Mouse (Mus musculus) fat pad, adult 2 months (tissue): Measurements from ENCODE around the gene Adcy2.

Source experiments
- DNase-seq: peaks from one replicate; pipeline ENCODE4 v3.0.0-alpha.2; 2011; ENCODE audit warnings: low read depth, low spot score; ENCODE audit errors: extremely low read depth

Adcy2 gene

DNA sequence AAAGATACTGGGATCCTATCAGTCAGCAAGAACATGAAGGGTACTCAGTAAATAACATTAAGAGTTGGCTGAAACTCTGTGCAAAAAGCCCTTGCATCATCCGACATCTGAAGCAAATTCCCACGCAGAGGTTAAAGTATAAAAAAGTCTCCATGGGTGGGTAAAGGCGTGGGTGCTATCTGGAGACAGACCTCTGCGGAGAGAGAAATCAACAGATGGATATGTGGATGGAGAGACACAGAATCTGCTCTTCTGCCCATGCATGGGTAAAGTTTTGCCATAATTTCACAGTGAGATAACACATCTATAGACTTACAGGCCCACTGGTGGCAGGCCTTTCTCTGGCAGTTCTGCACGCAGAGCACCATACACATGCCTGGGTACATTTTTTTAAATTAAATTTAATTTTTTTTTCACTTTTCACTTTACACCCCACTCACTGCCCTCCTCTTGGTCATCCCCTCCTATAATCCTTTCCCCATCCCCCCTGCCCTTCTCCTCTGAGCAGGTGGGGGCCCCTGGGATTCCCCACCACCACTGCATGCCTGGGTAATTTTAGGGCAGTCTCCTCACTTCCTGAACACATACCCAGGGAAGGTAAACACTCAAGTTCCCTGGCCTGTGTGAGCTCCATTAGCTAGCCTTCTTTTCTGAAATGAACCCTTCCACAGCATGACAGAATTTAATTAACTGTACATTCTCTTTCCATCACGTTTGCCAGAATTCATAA, 169.1 kb downstream of the Adcy2 start:
- no peak for DNase-seq

DNA sequence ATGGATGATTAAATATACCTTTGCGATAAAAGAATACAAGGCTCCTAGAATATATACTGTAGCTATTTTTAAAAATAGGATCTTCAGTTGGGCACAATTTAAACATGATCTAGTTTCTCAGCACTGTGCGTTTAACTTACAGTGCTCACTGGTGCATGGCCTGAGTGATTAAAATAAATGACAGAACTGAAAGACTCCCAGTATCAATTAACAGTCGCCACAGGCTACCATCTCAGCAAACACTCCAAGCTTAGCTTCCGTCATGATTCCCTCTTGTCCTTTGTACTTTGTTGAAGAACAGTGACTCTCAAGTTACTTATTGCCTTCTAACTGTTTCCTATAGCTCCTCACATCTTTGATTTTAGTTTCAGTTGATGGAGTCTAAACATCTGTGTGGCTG, 170.9 kb downstream of the Adcy2 start:
- no peak for DNase-seq

DNA sequence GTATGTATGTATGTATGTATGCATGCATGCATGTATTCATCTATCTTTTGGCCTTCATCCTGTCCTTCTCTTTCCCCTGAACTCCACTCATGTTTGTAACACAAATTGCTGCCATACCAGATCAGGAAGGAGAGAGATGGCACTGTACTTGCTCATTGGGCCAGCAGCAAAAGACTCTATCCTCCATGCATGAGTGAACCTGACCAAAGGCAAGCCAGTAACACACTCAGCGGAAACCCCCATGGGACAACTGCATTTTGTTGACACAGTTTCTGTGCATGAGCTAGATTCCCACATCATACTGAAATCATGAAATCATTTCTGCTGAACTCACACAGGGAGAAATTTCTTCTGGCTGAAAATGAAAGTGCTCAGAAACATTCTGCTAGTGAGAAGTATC, 172.9 kb downstream of the Adcy2 start:
- no peak for DNase-seq

DNA sequence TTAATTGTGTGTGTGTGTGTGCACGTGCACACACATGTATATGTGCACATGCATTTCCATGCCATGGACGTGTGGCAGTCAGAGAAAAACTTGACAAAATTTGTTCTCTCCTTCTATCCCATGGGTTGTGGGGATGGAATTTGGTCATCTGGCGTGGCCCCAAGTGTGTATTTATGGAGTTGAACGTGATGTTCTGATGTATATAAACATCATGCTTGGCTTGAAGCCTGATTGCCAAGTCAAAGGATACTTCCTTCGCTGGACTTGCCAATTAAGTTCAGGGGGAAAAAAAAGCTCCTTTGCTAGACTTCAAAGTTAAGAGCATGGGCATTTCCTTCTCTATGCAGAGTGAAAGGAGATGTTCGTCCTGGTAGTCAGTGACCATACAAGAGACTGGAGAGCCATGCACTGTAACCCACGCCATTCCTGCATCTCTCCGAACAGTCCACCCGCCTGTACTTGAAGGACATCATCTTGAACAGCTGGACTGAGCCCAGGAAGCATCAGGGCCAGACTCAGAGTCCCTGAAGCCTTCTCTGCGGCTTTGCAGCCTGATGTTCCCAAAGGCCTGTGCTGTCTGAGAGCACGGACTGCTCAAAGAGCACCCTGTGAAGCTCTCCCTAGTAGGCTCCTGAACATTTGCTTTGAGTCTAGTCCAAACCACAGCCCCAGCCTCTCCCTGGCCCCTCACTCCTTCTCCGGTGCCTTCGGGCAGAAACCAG, 178.3 kb downstream of the Adcy2 start:
- no peak for DNase-seq

DNA sequence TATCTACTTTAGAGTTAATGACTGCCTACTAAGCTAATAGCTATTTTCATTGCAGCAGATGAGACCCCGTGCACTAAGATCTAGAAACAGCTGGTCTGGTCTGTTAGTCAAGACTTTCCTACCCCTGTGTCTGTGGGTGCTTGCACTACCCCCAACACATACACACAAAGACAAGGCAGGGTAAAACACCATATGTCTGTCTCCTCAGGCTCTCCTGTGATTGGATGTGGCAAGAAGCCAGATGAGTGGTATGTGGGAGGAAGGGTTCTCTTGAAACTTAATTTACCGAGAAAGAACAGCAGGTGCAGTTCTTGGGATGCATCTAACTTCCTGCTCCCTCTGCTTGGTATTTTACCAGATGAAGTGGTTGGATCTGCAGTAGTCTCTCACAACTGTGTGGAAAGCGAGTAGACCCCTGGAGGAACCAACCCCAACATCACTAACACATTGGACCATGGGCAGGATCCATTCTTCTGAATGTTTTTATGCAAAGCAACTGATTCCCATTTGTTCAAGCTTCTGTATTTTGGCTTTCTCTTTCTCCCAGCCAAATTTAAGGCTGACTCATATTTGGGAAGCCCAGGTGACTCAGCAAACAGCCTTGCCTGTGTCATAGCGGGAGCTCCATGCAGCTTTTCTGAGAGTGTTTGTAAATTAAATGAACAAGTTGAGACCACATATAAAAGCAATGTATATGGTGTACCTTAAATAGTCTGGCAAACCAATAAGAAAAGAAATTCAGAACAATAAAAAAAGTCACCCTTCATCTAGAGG, 183.4 kb downstream of the Adcy2 start:
- no peak for DNase-seq

DNA sequence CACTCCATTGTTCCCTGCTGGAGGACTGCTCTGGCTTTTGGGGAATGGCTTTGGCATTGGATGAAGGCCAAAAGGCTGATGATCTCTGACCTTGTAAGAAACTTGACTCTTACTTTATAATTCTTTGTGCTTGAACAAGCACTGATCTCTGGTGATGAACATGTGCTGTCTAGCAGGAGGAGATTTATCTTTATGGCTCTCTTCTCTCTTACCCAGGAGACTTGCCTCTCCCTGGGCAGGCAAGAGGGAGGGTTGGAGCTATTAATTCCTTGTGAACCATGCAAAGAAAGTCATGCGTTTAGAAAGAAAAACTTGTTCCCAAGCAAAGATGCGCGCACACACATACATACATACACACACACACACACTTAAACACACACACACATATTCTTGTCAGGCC, 188.2 kb downstream of the Adcy2 start:
- no peak for DNase-seq

DNA sequence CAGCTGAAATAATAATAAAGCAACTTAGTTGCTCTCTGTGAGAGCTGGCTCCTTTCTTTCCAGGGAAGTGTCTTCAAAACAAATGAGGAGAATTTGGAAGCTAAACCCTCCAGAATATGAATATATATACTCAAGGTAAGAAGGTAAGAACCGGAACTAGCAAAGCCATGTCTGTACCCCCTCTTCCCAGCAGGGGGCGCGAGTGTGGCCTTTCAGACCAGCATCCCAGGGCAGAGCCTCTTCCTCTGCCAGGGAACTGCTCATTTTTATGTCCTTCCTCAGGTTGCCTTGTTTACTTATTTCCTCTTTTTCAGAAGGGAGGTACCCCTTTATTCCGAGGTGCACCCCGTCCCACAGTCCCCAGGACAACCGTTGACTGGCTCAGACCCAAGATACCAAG, 199.6 kb downstream of the Adcy2 start:
- no peak for DNase-seq

DNA sequence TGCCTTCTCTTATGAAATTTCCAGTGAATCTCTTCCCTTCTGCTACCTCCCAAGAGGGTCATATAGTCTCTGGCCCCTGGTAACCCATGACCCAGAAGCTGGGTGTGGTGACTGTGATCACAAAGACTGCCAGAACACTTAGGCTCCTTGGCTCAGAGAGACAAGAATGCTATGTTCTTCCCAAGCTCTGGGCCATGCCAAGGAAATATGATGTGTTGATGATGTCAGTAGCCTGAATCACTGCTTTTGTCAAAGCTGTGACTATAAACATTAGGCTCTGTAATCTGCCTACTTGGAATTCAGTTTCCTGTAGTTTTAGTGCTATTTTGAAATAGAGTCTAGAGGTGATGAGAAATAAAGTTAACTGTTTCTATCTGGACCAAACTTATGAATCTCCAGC, 206.1 kb downstream of the Adcy2 start:
- no peak for DNase-seq

DNA sequence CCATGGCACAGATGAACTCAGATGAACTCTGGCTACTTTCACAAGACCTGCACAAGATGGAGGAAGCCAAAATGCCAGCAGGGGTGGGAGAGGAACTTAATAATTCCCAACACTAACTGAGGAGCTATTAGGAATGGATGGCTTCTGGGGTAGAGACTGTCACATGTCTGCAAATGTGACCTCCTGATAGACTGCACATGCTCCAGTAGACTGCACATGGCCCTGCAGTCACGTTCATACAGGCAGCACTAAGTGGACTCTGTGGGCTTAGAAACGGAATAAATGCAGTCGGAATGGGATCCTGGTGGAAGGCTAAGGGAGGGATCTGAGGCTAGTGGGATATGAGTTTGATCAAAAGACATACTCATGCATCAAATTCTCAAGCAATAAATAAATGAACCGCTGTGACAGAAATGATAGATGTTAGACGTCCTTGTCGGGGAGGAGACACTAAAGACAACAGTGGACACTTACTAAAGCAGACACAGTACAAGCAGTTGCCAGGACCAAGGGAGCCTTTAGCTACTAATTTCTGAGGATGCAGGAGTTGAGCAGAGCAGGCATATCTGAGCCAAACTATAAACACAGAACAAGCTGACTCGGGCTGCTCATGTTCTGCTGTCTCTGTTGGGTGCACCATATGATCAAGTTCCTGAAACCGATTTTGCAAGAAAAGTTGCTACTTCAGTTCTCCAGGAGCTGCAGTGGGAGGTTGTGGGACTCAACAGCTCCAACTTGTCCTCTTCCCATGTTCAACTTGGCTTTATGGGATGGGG, 211.9 kb downstream of the Adcy2 start:
- no peak for DNase-seq

DNA sequence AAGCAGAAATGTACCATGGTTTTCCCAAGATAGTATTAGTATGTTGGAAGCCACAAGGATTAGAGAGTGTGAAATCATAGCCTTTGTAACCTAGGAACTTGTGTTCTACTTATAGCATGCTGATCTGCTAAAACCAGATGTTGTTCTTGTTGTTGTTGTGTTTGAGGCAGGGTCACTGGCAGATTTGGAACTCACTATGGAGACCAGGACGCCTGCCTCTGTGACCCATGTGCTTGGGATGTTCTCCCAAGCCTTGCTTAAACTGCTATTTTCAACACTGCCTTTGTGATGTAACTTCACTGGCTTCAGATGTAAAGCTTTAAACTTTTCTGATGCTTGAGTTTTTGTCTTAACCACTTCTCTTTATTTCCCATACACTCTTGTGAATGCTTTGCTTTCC, 216.2 kb downstream of the Adcy2 start:
- DNase-seq = no peak

DNA sequence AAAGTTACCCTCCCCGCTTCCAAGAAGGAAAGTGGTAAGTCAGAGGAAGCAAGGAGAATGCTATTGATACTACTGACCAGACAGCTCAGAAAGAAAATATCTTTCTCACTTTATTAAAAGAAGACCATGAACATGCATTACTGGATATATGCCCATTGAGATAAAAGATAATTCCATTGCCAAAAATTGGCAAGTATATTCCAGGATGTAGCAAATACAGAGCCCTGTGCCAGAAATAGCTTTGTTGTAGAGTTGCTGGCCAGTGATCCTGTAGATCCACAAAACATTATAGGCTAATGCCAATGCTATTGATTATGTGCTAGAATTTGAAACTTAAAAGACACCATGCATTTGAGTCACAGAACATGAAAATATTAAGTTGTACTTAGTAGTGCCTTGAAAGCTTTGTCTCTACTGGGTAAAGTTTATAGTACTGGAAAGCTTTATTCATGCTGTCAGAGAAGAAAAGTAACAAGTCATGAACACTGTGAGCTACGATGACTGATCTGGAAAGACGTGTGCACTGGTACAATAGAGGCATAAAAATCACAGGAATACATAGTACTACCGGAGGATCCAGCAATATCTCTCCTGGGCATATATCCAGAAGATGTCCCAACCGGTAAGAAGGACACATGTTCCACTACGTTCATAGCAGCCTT, 221.2 kb downstream of the Adcy2 start:
- no peak for DNase-seq

DNA sequence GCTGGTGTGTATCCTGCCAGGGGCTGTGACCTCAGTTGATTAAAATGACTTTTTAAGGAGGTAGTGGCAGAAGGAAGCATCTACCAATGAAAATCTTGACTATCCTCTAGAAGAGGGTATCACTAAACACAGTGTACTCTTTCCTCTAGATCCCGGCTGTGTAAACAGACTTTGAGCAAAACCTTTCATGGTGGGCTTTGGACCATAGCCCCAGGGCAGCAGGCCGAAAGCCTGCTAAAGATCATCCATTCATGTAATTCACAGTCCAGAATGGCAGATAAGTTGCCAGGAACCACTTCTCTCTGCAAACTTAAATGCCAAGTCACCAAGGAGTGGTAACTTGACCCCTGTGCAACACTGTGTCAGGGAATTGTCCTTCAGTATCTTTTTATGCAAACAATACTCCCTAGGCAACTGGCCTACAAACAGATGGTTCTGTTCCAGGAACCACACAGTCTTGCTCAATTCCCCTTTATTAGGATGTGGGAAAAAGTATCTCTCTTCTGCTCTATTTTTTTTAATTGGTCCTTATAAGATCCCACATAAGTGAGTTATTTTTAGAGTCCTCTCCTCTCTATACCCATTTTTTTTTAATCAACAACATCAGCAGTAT, 225.6 kb downstream of the Adcy2 start:
- no peak for DNase-seq

DNA sequence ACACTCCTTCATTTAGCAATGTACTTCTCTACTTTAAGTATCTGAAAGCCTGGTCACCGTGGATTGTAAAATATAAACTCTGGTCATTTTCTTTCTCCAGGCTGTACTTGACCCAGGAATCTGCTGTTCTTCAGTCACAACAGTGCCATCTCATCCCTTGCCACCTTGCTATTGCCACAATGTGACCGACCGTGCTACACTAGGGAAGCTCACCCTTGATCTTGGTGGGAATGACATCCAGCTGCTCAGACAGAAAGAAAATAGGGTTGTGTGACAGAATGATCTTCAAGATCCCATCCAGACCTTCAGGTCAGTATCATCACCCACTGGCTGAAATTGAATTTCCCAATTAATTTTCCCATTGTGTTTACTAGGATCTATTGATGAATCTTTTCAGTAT, 230.8 kb downstream of the Adcy2 start:
- DNase-seq = no peak

DNA sequence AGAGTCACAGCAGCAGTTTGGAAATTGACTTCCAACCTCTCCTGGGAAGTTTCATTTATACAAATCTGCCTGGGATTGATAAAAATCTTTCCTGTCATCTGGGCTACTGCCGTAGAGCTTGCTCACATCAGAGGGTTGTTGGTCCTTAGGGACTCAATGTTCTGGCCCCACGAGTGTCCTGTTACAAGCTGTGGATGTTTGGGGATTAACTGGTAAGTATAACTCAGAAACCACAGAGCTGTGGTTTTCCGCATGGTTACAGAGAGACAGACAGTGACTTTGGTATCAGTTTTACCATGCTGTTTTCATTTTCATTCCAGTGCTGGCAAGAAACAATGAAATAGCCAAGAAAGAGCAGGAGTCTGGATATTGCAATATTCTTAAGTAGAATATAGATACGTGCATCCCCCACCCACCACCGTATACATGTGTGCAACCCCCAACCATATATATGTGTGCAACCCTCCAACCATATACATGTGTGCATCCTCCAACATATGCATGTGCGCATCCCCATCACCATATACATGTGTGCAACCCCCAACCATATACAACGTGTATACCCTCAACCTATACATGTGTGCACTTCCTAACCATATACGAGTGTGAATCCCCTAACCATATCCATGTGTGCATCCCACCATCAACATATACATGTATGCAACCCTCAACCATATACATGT, 233.3 kb downstream of the Adcy2 start:
- no peak for DNase-seq

DNA sequence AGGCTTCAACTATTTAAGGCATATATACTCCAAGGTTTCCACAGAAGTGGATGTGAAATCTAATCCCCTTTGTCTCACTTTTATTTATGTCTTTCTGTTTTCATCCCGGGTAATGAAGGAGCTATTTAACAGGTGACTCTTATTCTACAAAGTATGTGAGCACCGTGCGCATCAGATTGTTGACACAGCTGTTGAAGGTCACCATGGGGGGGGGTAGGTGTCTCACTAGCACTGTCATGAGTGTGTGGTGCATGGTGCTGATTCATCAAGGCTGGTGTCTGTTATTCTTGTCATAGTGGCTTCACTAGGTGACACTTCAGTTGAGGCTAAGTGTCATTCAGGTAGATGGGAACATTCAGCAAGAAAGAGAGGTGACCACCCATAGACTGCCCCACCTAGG, 234.7 kb downstream of the Adcy2 start:
- DNase-seq = no peak

DNA sequence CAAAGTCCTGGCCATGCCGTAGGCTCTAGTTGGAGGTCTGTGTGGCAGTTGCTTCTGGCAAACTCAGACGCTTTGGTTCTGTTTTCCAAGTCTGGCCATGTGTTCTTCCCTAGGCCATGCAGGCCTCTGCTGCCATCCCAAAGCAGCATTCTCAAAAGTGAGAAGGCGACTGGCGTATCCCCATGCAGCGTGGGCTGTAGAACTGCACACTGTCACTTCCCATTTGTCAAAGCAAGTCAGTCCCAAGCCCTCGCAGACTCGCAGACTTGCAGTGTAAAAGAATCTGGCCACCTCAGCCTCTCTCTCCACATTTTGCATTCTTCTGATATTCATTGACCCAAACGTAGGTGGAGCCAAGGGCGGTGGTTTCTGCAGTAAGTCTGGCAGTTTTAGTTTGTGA, 249.5 kb downstream of the Adcy2 start:
- DNase-seq = no peak

DNA sequence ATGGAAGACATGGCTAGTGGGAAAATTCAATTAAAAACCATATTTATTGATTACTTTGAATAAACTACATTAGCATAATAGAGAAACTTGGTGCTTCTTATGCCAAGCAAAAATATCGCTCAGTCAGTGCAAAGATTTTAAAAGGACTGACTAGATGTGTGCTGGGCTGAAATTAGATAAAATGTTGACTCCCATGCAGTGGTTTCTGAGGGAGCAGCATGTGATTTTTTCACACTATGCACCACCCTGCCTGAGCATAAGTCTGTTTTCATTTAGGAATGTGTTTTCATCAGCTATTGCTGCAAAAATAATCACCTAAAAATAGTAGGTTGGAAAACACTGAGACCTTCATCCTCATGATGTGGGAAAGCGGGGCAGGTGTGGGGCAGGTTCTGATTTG, 250.0 kb downstream of the Adcy2 start:
- DNase-seq = no peak

DNA sequence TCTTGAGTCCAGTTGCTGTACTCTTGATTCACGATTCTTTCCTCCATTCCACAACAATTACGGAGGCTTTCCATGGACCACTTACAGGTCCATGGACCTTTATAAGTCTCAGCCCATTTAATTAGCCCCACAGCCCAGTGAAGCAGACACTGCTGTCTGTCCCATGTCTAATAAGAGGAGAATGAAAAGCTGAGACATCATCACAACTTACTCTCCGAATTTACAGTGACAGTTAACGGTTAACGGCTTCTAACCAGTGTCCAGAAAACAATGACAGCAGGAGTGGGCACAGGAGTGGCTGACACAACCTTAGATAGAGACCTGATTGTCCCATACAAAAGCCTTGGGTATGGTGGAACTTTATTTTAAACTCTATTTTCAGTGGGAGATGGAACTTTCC, 253.9 kb downstream of the Adcy2 start:
- no peak for DNase-seq

DNA sequence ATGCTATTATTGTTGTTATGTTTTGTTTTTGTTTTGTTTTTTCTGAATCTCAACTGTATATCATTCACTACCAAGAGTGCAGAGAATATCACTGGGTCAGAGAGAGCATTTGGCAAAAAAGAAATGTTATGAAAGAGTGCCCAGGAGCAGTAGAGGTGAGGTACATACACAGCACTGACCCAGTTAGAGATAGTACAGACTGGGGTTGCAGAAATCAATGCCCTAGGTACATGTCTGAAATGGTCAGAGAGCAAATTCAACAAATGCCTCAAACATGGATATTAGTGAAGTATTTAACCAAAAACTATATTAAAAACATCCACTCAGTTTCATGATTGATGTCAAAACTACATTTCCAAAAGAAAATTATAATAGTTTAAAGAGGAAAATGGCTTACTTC, 286.7 kb downstream of the Adcy2 start:
- DNase-seq = no peak

DNA sequence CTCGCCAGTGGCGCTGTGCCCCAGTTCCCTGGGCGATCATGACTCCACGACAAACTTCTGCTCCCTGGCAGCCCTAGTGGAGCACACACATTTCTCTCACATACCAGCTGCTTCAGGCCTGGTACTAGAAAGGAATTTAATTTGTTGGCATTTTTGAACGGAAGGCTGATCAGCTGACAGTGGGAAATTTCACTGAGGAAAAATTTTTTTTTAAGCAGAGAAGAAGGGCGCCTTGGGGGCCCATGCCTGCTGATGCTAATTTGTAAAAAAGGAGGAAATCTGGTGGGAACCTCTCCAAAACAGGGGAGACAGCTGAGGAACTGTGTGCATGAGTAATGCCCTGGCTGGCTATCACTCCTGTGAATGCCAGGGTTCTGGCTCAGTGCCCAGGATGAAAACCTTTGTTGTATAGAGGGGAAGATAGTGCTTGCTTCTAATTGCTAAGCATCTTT, 292.0 kb downstream of the Adcy2 start:
- DNase-seq = no peak
